Mouse (Mus musculus) cerebellum, adult 2 months (tissue): Measurements from ENCODE around the gene Nxf1.

Experiments used
- CTCF ChIP-seq: fragments of 200-500 bp; IDR thresholded peaks from 2 replicates; pipeline ENCODE4 v1.5.1; 2011; ENCODE audit warnings: low read depth, mild to moderate bottlenecking, control low read depth, low read length, moderate library complexity, borderline replicate concordance; ENCODE audit not compliant: insufficient read depth
- POLR2A ChIP-seq: fragments of 200-500 bp; IDR thresholded peaks from 2 replicates; pipeline ENCODE4 v1.6.1; 2011; ENCODE audit warnings: low read length, control low read depth, borderline replicate concordance; ENCODE audit not compliant: insufficient read depth

- no peak for TF ChIP-seq POLR2A
- no peak for TF ChIP-seq CTCF
Measured at GRCm38 (mm10) chr19:8818301-8818798, 61.5 kb downstream of the Nxf1 start.
